Mouse (Mus musculus) heart, embryonic 16.5 days (tissue): ENCODE data around the gene Cenpb. TPM values are rescaled to one million over a fixed set of nuclear protein-coding genes. Genes with fewer than 3 reads are reported as not detected.

Source experiments
- ATAC-seq: fragments of 200-750 bp; cut with Nextera tagmentation; replicated peaks from 2 replicates; pipeline ENCODE4 v1.8.0; 2017; ENCODE audit warnings: moderate number of reproducible peaks; ENCODE audit not compliant: insufficient read depth, low FRiP score; ENCODE audit errors: extremely low read depth
- H3K27ac ChIP-seq: fragments of 300-500 bp; sonication (generic); 2 replicates; pipeline ENCODE4 v1.5.1; 2014; ENCODE audit warnings: mild to moderate bottlenecking, low read length, control low read depth, moderate library complexity
- H3K27me3 ChIP-seq: fragments of 300-500 bp; sonication (generic); 2 replicates; pipeline ENCODE4 v1.6.1; 2014; ENCODE audit warnings: low read length, mixed read lengths; ENCODE audit not compliant: control insufficient read depth, insufficient read depth
- H3K36me3 ChIP-seq: fragments of 300-500 bp; sonication (generic); 2 replicates; pipeline ENCODE4 v1.6.1; 2014; ENCODE audit not compliant: control insufficient read depth, insufficient read depth
- H3K4me1 ChIP-seq: fragments of 300-500 bp; sonication (generic); 2 replicates; pipeline ENCODE4 v1.6.1; 2014; ENCODE audit warnings: low read length, mixed read lengths; ENCODE audit not compliant: control insufficient read depth, insufficient read depth
- H3K4me2 ChIP-seq: fragments of 300-500 bp; sonication (generic); 2 replicates; pipeline ENCODE4 v1.6.1; 2014; ENCODE audit warnings: low read depth, mild to moderate bottlenecking, control low read depth, low read length
- H3K4me3 ChIP-seq: fragments of 300-500 bp; sonication (generic); 2 replicates; pipeline ENCODE4 v1.5.1; 2014; ENCODE audit warnings: mild to moderate bottlenecking, control low read depth, low read length
- H3K9ac ChIP-seq: fragments of 300-500 bp; sonication (generic); 2 replicates; pipeline ENCODE4 v1.6.1; 2014; ENCODE audit warnings: low read length, control low read depth
- H3K9me3 ChIP-seq: fragments of 300-500 bp; sonication (generic); replicated peaks from 2 replicates; pipeline ENCODE4 v1.6.1; 2016; ENCODE audit warnings: low read length; ENCODE audit not compliant: control insufficient read depth
- WGBS: fragments of 180-500 bp; shearing (Covaris S2); extraction: QIAGEN DNeasy Blood & Tissue Kit; methylation state at CpG from one replicate; pipeline ENCODE4 v1.1.7; 2014; 5-methylcytosine and 5-hydroxymethylcytosine counted together
- polyA plus RNA-seq: library from polyadenylated mRNA; unstranded; fragments of >200 nt; fragmentation: Nextera tagmentation; extraction: Ambion mirVana; gene quantifications from 2 replicates; pipeline ENCODE4 v1.2.1, GENCODE M21; 2015

Gene Cenpb
- polyA plus RNA-seq, 1 experiment from 2014 or later: 7.4 TPM

GRCm38 (mm10) chr2:131147043-131147365 lies 32.9 kb downstream of the Cenpb start:
- no peak overlapping the region for H3K27ac ChIP-seq
- H3K9me3 ChIP-seq: no peaks in the 10 kb centered on the region
- peaks cover 51% of the 10 kb centered on the region for H3K36me3 ChIP-seq
- H3K4me1 ChIP-seq: peaks cover 3% of the 10 kb centered on the region; the same call in 1 of the 2 replicates
- H3K4me3 ChIP-seq: no peak overlapping the region
- H3K27me3 ChIP-seq: no peaks in the 10 kb centered on the region
- H3K9ac ChIP-seq: no peak overlapping the region
- ATAC-seq: no peak
- no peak overlapping the region for H3K4me2 ChIP-seq
- WGBS: 92% methylated on average over 8 of the region's 8 CpGs

GRCm38 (mm10) chr2:131146193-131147042 lies 33.4 kb downstream of the Cenpb start:
- 80% methylated on average over 21 of the region's 21 CpGs for WGBS
- ATAC-seq: no peak
- Histone ChIP-seq H3K4me1 (peaks cover 3% of the 10 kb centered on the region; the same call in 1 of the 2 replicates), H3K36me3 (peaks cover 47% of the 10 kb centered on the region), H3K27ac (no peak overlapping the region), H3K27me3 (no peaks in the 10 kb centered on the region), H3K4me3 (no peak overlapping the region), H3K9me3 (no peaks in the 10 kb centered on the region), H3K9ac (no peak overlapping the region), H3K4me2 (no peak overlapping the region)

GRCm38 (mm10) chr2:131145536-131145935 lies 34.3 kb downstream of the Cenpb start:
- Histone ChIP-seq H3K4me2 (no peak overlapping the region), H3K4me3 (no peak overlapping the region), H3K9me3 (no peaks in the 10 kb centered on the region), H3K27me3 (no peaks in the 10 kb centered on the region), H3K4me1 (peaks cover 7% of the 10 kb centered on the region), H3K36me3 (peaks cover 42% of the 10 kb centered on the region), H3K9ac (no peak overlapping the region), H3K27ac (no peak overlapping the region)
- ATAC-seq: no peak
- WGBS: 76% methylated on average over 2 of the region's 2 CpGs

DNA sequence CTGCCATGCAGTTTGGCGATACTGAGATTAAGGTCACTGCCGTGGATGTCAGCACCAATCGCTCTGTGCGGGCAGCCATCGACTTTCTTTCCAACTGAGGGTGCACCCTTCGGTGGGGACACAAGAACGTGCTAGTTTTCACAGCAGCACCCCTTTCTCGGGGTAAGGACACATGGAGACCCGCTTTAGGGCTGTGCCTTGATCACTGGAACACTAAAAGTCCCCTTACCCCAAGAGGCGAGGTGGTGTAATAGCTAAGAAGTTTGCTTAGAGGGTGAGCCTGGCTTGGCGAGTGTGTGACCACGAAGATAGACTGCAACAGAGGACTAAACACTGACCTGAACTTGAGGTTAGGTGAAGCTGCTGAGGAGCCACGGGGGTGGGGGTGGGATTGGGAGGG lies 34.7 kb downstream of the Cenpb start:
- Histone ChIP-seq H3K4me3 (no peak overlapping the region), H3K4me2 (no peak overlapping the region), H3K9ac (no peak overlapping the region), H3K36me3 (peaks cover 42% of the 10 kb centered on the region), H3K27ac (no peak overlapping the region), H3K27me3 (no peaks in the 10 kb centered on the region), H3K4me1 (peaks cover 10% of the 10 kb centered on the region), H3K9me3 (no peaks in the 10 kb centered on the region)
- 53% methylated on average over 13 of the region's 13 CpGs for WGBS
- ATAC-seq: no peak

- Histone ChIP-seq H3K27ac (no peak overlapping the region), H3K27me3 (no peaks in the 10 kb centered on the region), H3K9ac (no peak overlapping the region), H3K36me3 (peaks cover 31% of the 10 kb centered on the region), H3K4me3 (no peak overlapping the region), H3K4me1 (peaks cover 15% of the 10 kb centered on the region), H3K4me2 (peak overlapping the region; percentile 43; the same call in 1 of the 2 replicates), H3K9me3 (no peaks in the 10 kb centered on the region)
- WGBS: 70% methylated on average over 22 of the region's 22 CpGs
- no peak for ATAC-seq
These were observed 36.7 kb downstream of the Cenpb start for GRCm38 (mm10) chr2:131143007-131143780.

GRCm38 (mm10) chr2:131142592-131142991 lies 37.3 kb downstream of the Cenpb start:
- no peak overlapping the region for H3K9ac ChIP-seq

DNA sequence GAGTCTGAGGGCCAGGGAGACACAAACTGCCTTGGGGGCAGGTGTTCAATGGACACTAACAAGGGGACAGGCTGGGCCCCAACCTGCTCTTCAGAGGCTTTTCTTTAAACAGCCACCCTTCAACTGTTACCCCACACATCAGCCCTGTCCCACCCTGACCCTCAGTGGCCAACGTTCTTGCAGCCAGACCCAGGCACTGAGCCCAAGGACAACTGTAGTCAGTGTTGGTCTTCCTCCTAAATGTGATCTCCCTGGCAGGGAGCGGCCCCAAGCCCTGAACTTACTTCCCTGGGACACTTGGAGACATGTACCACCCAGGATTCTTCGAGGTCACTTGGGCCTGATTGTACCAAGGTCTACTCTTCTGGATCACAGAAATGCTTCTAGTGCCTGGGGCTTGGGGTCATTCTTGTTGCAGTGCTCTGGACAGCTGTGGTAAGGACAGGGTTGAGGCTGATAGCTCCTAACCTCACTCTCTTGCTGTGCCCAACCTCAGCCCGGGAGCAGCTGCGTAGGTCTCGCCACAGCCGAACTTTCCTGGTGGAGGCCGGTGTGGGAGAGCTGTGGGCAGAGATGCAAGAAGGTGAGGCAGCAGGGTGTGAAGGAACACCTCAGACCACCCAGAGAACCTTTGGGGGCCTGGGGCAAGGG lies 38.4 kb downstream of the Cenpb start:
- H3K27ac ChIP-seq: no peak overlapping the region
- H3K4me2 ChIP-seq: no peak overlapping the region
- ATAC-seq: no peak
- no peaks in the 10 kb centered on the region for H3K9me3 ChIP-seq
- 84% methylated on average over 8 of the region's 8 CpGs for WGBS
- H3K27me3 ChIP-seq: no peaks in the 10 kb centered on the region
- H3K9ac ChIP-seq: no peak overlapping the region
- H3K36me3 ChIP-seq: peaks cover 23% of the 10 kb centered on the region
- H3K4me1 ChIP-seq: peaks cover 18% of the 10 kb centered on the region
- no peak overlapping the region for H3K4me3 ChIP-seq

More at GRCm38 (mm10) chr2:131142592-131142991, 37.3 kb downstream of the Cenpb start:
- Histone ChIP-seq H3K27me3 (no peaks in the 10 kb centered on the region), H3K4me1 (peaks cover 15% of the 10 kb centered on the region), H3K4me3 (no peak overlapping the region), H3K27ac (no peak overlapping the region), H3K9me3 (no peaks in the 10 kb centered on the region), H3K4me2 (peak overlapping the region; percentile 43; the same call in 1 of the 2 replicates), H3K36me3 (peaks cover 31% of the 10 kb centered on the region)
- whole genome bisulfite sequencing: 31% methylated on average over 18 of the region's 18 CpGs
- ATAC-seq: 0 out of 2 replicates have a peak, but pooled peaks have one; percentile 33

GRCm38 (mm10) chr2:131140533-131140905 lies 39.3 kb downstream of the Cenpb start:
- Histone ChIP-seq H3K4me1 (peaks cover 27% of the 10 kb centered on the region), H3K4me3 (no peak overlapping the region), H3K9me3 (no peaks in the 10 kb centered on the region), H3K36me3 (peaks cover 22% of the 10 kb centered on the region), H3K9ac (no peak overlapping the region), H3K27me3 (no peaks in the 10 kb centered on the region), H3K27ac (peak overlapping the region; percentile 76), H3K4me2 (no peak overlapping the region)
- WGBS: 44% methylated on average over 5 of the region's 5 CpGs
- no peak for ATAC-seq
